Mouse (Mus musculus) ES-E14 (cell line): ENCODE measurements at regions not wholly inside any gene's neighbourhood (a gene's known extent, or its start where the extent isn't known, plus 50 kb on each side); places are given as distances from the start of the nearest gene placed in this dataset.

ENCODE experiments used
- CHD2 ChIP-seq: IDR thresholded peaks from 2 replicates; pipeline ENCODE4 v1.6.1; 2014; ENCODE audit warnings: mild to moderate bottlenecking, low read depth, low read length, inconsistent platforms
- HCFC1 ChIP-seq: IDR thresholded peaks from 2 replicates; pipeline ENCODE4 v1.6.1; 2012; ENCODE audit warnings: low read length, inconsistent platforms, borderline replicate concordance; ENCODE audit not compliant: insufficient read depth
- MAFK ChIP-seq: IDR thresholded peaks from 2 replicates; pipeline ENCODE4 v1.6.1; 2014; ENCODE audit warnings: mild to moderate bottlenecking, low read depth, low read length, inconsistent platforms; ENCODE audit not compliant: insufficient read depth
- ZC3H11A ChIP-seq: IDR thresholded peaks from 2 replicates; pipeline ENCODE4 v1.6.1; 2012; ENCODE audit warnings: low read depth, mild to moderate bottlenecking, inconsistent platforms, low read length, borderline replicate concordance

DNA sequence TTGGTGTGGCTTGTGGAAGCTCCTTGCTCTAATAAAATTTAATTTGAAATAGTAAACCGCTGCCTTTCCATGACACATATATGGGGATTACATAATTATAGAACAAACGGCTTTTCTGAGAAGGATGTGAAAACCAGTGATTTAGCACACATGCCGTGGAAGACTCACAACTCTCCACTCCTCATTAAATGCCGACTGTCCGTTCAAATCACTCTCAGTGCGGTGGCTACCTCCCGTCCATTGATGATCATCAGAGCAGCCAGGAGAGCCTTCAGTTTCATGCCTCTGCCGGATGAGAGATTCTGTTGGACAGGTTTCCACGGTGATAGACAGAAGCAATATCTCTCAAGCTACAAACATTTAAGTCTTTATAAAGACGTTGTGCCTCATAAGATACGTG lies 451.3 kb downstream of the Glrx3 start:
- TF ChIP-seq CHD2 (no peak), ZC3H11A (no peak), MAFK (no peak), HCFC1 (no peak)
